Mouse (Mus musculus): Measurements from ENCODE around the gene Hoxa11. TPM values are rescaled to one million over a fixed set of nuclear protein-coding genes. Genes with fewer than 3 reads are reported as not detected.

Gene Hoxa11
- polyA plus RNA-seq, 1 experiment, result not detected

- no peaks in the 10 kb centered on the region for H3K4me1 ChIP-seq (ENCODE audit: control insufficient read depth)
- no peaks in the 10 kb centered on the region; the same call in 1 of the 2 replicates for H3K9me3 ChIP-seq (ENCODE audit: control insufficient read depth, low read length)
- no peak for TF ChIP-seq TAL1 (IDR thresholded peaks at IDR 0.05; ENCODE audit: low read length)
- no peak for TF ChIP-seq GATA1 (IDR thresholded peaks at IDR 0.05; ENCODE audit: low read length)
- peaks cover 98% of the 10 kb centered on the region for H3K27me3 ChIP-seq (ENCODE audit: control insufficient read depth)
- H3K36me3 ChIP-seq (ENCODE audit: control insufficient read depth), result no peaks in the 10 kb centered on the region
- H3K4me3 ChIP-seq (replicated peaks), result no peak overlapping the region
Measured at GRCm38 (mm10) chr6:52267221-52267620, 21.6 kb upstream of the Hoxa11 start.

GRCm38 (mm10) chr6:52266666-52266985, 21.0 kb upstream of the Hoxa11 start:
- Histone ChIP-seq H3K27me3 (ENCODE audit: control insufficient read depth) (peaks cover 99% of the 10 kb centered on the region), H3K4me3 (replicated peaks) (no peak overlapping the region)
- TF ChIP-seq GATA1 (IDR thresholded peaks at IDR 0.05; ENCODE audit: low read length), result no peak
- TF ChIP-seq TAL1 (IDR thresholded peaks at IDR 0.05; ENCODE audit: low read length), result no peak

GRCm38 (mm10) chr6:52265913-52266665, 20.5 kb upstream of the Hoxa11 start:
- Histone ChIP-seq H3K36me3 (ENCODE audit: control insufficient read depth) (no peaks in the 10 kb centered on the region), H3K9me3 (ENCODE audit: control insufficient read depth, low read length) (no peaks in the 10 kb centered on the region; the same call in 1 of the 2 replicates), H3K4me1 (ENCODE audit: control insufficient read depth) (no peaks in the 10 kb centered on the region), H3K4me3 (replicated peaks) (no peak overlapping the region), H3K27me3 (ENCODE audit: control insufficient read depth) (peaks cover 99% of the 10 kb centered on the region)
- TF ChIP-seq GATA1 (IDR thresholded peaks at IDR 0.05; ENCODE audit: low read length), result no peak
- no peak for TF ChIP-seq TAL1 (IDR thresholded peaks at IDR 0.05; ENCODE audit: low read length)

More at GRCm38 (mm10) chr6:52266666-52266985, 21.0 kb upstream of the Hoxa11 start:
- no peaks in the 10 kb centered on the region for H3K4me1 ChIP-seq (ENCODE audit: control insufficient read depth)
- no peaks in the 10 kb centered on the region; the same call in 1 of the 2 replicates for H3K9me3 ChIP-seq (ENCODE audit: control insufficient read depth, low read length)
- H3K36me3 ChIP-seq (ENCODE audit: control insufficient read depth), result no peaks in the 10 kb centered on the region

- H3K36me3 ChIP-seq (ENCODE audit: control insufficient read depth), result no peaks in the 10 kb centered on the region
- H3K4me3 ChIP-seq (replicated peaks), result no peak overlapping the region
- TF ChIP-seq GATA1 (IDR thresholded peaks at IDR 0.05; ENCODE audit: low read length) (no peak), TAL1 (IDR thresholded peaks at IDR 0.05; ENCODE audit: low read length) (no peak)
- no peaks in the 10 kb centered on the region for H3K4me1 ChIP-seq (ENCODE audit: control insufficient read depth)
- H3K27me3 ChIP-seq (ENCODE audit: control insufficient read depth), result peaks cover 99% of the 10 kb centered on the region
- no peaks in the 10 kb centered on the region; the same call in 1 of the 2 replicates for H3K9me3 ChIP-seq (ENCODE audit: control insufficient read depth, low read length)
Measured at GRCm38 (mm10) chr6:52265306-52265912, 19.8 kb upstream of the Hoxa11 start.

GRCm38 (mm10) chr6:52264106-52264790, 18.6 kb upstream of the Hoxa11 start:
- Histone ChIP-seq H3K9me3 (ENCODE audit: control insufficient read depth, low read length) (peaks cover 2% of the 10 kb centered on the region; the same call in 1 of the 2 replicates), H3K36me3 (ENCODE audit: control insufficient read depth) (no peaks in the 10 kb centered on the region), H3K4me3 (replicated peaks) (no peak overlapping the region), H3K27me3 (ENCODE audit: control insufficient read depth) (peaks cover 100% of the 10 kb centered on the region), H3K4me1 (ENCODE audit: control insufficient read depth) (no peaks in the 10 kb centered on the region)
- TF ChIP-seq GATA1 (IDR thresholded peaks at IDR 0.05; ENCODE audit: low read length), result no peak
- TF ChIP-seq TAL1 (IDR thresholded peaks at IDR 0.05; ENCODE audit: low read length), result no peak

- no peak overlapping the region for H3K4me3 ChIP-seq (replicated peaks)
- H3K4me1 ChIP-seq (ENCODE audit: control insufficient read depth), result no peaks in the 10 kb centered on the region
- peaks cover 100% of the 10 kb centered on the region for H3K27me3 ChIP-seq (ENCODE audit: control insufficient read depth)
- H3K36me3 ChIP-seq (ENCODE audit: control insufficient read depth), result no peaks in the 10 kb centered on the region
- TF ChIP-seq GATA1 (IDR thresholded peaks at IDR 0.05; ENCODE audit: low read length), result no peak
- peaks cover 2% of the 10 kb centered on the region; the same call in 1 of the 2 replicates for H3K9me3 ChIP-seq (ENCODE audit: control insufficient read depth, low read length)
Measured at GRCm38 (mm10) chr6:52263321-52263585, 17.6 kb upstream of the Hoxa11 start.

- Histone ChIP-seq H3K4me1 (ENCODE audit: control insufficient read depth) (no peaks in the 10 kb centered on the region), H3K9me3 (ENCODE audit: control insufficient read depth, low read length) (peaks cover 2% of the 10 kb centered on the region; the same call in 1 of the 2 replicates), H3K27me3 (ENCODE audit: control insufficient read depth) (peaks cover 100% of the 10 kb centered on the region), H3K4me3 (replicated peaks) (no peak overlapping the region), H3K36me3 (ENCODE audit: control insufficient read depth) (no peaks in the 10 kb centered on the region)
- TF ChIP-seq GATA1 (IDR thresholded peaks at IDR 0.05; ENCODE audit: low read length), result no peak
- no peak for TF ChIP-seq TAL1 (IDR thresholded peaks at IDR 0.05; ENCODE audit: low read length)
Measured at GRCm38 (mm10) chr6:52262463-52263320, 17.1 kb upstream of the Hoxa11 start.

- Histone ChIP-seq H3K4me1 (ENCODE audit: control insufficient read depth) (no peaks in the 10 kb centered on the region), H3K9me3 (ENCODE audit: control insufficient read depth, low read length) (peaks cover 2% of the 10 kb centered on the region; the same call in 1 of the 2 replicates), H3K4me3 (replicated peaks) (no peak overlapping the region), H3K36me3 (ENCODE audit: control insufficient read depth) (no peaks in the 10 kb centered on the region), H3K27me3 (ENCODE audit: control insufficient read depth) (peaks cover 100% of the 10 kb centered on the region)
- TF ChIP-seq GATA1 (IDR thresholded peaks at IDR 0.05; ENCODE audit: low read length) (no peak), TAL1 (IDR thresholded peaks at IDR 0.05; ENCODE audit: low read length) (no peak)
Measured at GRCm38 (mm10) chr6:52261751-52262462, 16.3 kb upstream of the Hoxa11 start.
